In genomic region chr16:63863913-63864330, GRCm38 (mm10) we compare ENCODE assay signal across 8 mouse cellular contexts. TPM values are rescaled to one million over a fixed set of nuclear protein-coding genes. Genes with fewer than 3 reads are reported as not detected.
DNase-seq lines count a peak whose midpoint lies in the region; ATAC-seq and TF ChIP-seq lines count a peak whose summit lies in the region.

TSS of gene Epha3 (minus strand) at chr16:63864175.

- no peaks in the 10 kb centered on the region for H3K9me3 ChIP-seq in liver, embryonic 15.5 days (replicated peaks)
- no peaks in the 10 kb centered on the region for H3K9me3 ChIP-seq in neural tube, embryonic 11.5 days (ENCODE audit: control insufficient read depth, low read length)

- no peaks in the 10 kb centered on the region for H3K27me3 ChIP-seq in cerebellum, adult 2 months (ENCODE audit: control insufficient read depth, insufficient read depth, low read length)
- peaks cover 9% of the 10 kb centered on the region for H3K27me3 ChIP-seq in liver, embryonic 15.5 days
- H3K27me3 ChIP-seq in neural tube, embryonic 11.5 days (ENCODE audit: control insufficient read depth, insufficient read depth, low read length): no peaks in the 10 kb centered on the region
- no peaks in the 10 kb centered on the region for H3K27me3 ChIP-seq in thymus, adult 2 months (ENCODE audit: control insufficient read depth, insufficient read depth, low read length)

- TF ChIP-seq CTCF in cerebellum, adult 2 months (IDR thresholded peaks at IDR 0.05; ENCODE audit: borderline replicate concordance, insufficient read depth, low read depth, low read length): no peak
- no peak for TF ChIP-seq CTCF in thymus, adult 2 months (IDR thresholded peaks at IDR 0.05; ENCODE audit: borderline replicate concordance, control insufficient read depth, extremely low read depth, insufficient read depth, low read length, poor library complexity)

- H3K36me3 ChIP-seq in liver, embryonic 15.5 days (replicated peaks): no peaks in the 10 kb centered on the region
- H3K36me3 ChIP-seq in neural tube, embryonic 11.5 days (ENCODE audit: control insufficient read depth, insufficient read depth, low read length): no peaks in the 10 kb centered on the region
- H3K36me3 ChIP-seq in thymus, adult 2 months (ENCODE audit: control insufficient read depth, insufficient read depth, low read length): no peaks in the 10 kb centered on the region

- peak; percentile 77 for DNase-seq in ES-CJ7 (ENCODE audit: low read depth, low spot score)
- DNase-seq in cerebellum, adult 2 months: peak; percentile 92 to 93
- peak; percentile 72 for DNase-seq in forelimb bud, embryonic 11.5 days (ENCODE audit: low read depth, low spot score)
- DNase-seq in heart, postnatal 25 days (ENCODE audit: low spot score): peak; percentile 16
- DNase-seq in kidney, postnatal 4 days: peak; percentile 79 to 84
- peak; percentile 88 for DNase-seq in neural tube, embryonic 11.5 days (ENCODE audit: low spot score)
- DNase-seq in thymus, adult 2 months: peak; percentile 3

- peak within 1 kb of the TSS; percentile 61 for H3K27ac ChIP-seq in cerebellum, adult 2 months (ENCODE audit: insufficient read depth, low read length)
- H3K27ac ChIP-seq in liver, embryonic 15.5 days (replicated peaks): no peak within 1 kb of the TSS
- H3K27ac ChIP-seq in neural tube, embryonic 11.5 days (ENCODE audit: low read depth, low read length): peak within 1 kb of the TSS; percentile 36; the same call in 1 of the 2 replicates
- H3K27ac ChIP-seq in thymus, adult 2 months (ENCODE audit: control insufficient read depth, insufficient read depth, low read length): no peak within 1 kb of the TSS

- TF ChIP-seq POLR2A in cerebellum, adult 2 months (IDR thresholded peaks at IDR 0.05; ENCODE audit: borderline replicate concordance, insufficient read depth, low read length): peak; percentile 83
- TF ChIP-seq POLR2A in thymus, adult 2 months (IDR thresholded peaks at IDR 0.05; ENCODE audit: control insufficient read depth, extremely low read depth, insufficient read depth, low read length, poor library complexity): no peak

- intact Hi-C loops in heart, postnatal 25 days (cut with DNase I): no loop called here

- H3K4me1 ChIP-seq in cerebellum, adult 2 months (ENCODE audit: control insufficient read depth, insufficient read depth, low read length): peaks cover 2% of the 10 kb centered on the region; the same call in 1 of the 2 replicates
- H3K4me1 ChIP-seq in liver, embryonic 15.5 days (replicated peaks): no peaks in the 10 kb centered on the region; the same call in 1 of the 2 replicates
- 0 out of 2 replicates have a peak, but pooled peaks cover 4% of the 10 kb centered on the region for H3K4me1 ChIP-seq in neural tube, embryonic 11.5 days (ENCODE audit: control insufficient read depth, insufficient read depth, low read length)
- no peaks in the 10 kb centered on the region for H3K4me1 ChIP-seq in thymus, adult 2 months (replicated peaks; ENCODE audit: control insufficient read depth, insufficient read depth, low read length)

- no peak for ATAC-seq in liver, embryonic 15.5 days (ENCODE audit: insufficient read depth)
- ATAC-seq in neural tube, embryonic 11.5 days (ENCODE audit: insufficient read depth, low FRiP score, low TSS enrichment): peak; percentile 78

- no peak within 1 kb of the TSS for H3K9ac ChIP-seq in liver, embryonic 15.5 days
- peak within 1 kb of the TSS; percentile 43 for H3K9ac ChIP-seq in neural tube, embryonic 11.5 days (ENCODE audit: low read length)

- H3K4me2 ChIP-seq in liver, embryonic 15.5 days: peak within 1 kb of the TSS; percentile 60
- peak within 1 kb of the TSS; percentile 53 for H3K4me2 ChIP-seq in neural tube, embryonic 11.5 days (ENCODE audit: low read depth)

- under 1% methylated on average over 28 of the region's 28 CpGs for WGBS in cerebellum, adult 2 months
- under 1% methylated on average over 28 of the region's 28 CpGs for WGBS in liver, embryonic 15.5 days (ENCODE audit: insufficient replicate concordance)
- 0% methylated on average over 28 of the region's 28 CpGs for WGBS in neural tube, embryonic 11.5 days
- 3% methylated on average over 28 of the region's 28 CpGs for WGBS in thymus, adult 2 months

- H3K4me3 ChIP-seq in cerebellum, adult 2 months (replicated peaks; ENCODE audit: insufficient read depth, low read depth, low read length): peak within 1 kb of the TSS; percentile 98
- peak within 1 kb of the TSS; percentile 37 for H3K4me3 ChIP-seq in liver, embryonic 15.5 days (replicated peaks)
- H3K4me3 ChIP-seq in neural tube, embryonic 11.5 days (ENCODE audit: low read depth, low read length): peak within 1 kb of the TSS; percentile 61
- H3K4me3 ChIP-seq in thymus, adult 2 months (ENCODE audit: control insufficient read depth, insufficient read depth, low read length): peak within 1 kb of the TSS; percentile 11; the same call in 1 of the 2 replicates

RNA-seq across cellular contexts. Expression of gene Epha3, which starts in this region (rescaled TPM):
- 5.3 and 6.4 TPM in 2 replicates for polyA plus RNA-seq in cerebellum, adult 2 months (2012; rRNA removed)
- under 1 TPM; 0.50 to 0.78 TPM for total RNA-seq in heart, postnatal 25 days (2021)
- polyA plus RNA-seq in liver, embryonic 15.5 days (2015; fragmentation: Nextera tagmentation; extraction: Ambion mirVana): 0.67 and 0.68 TPM in 2 replicates
- 91.9 and 94.3 TPM in 2 replicates for polyA plus RNA-seq in neural tube, embryonic 11.5 days (2014; fragmentation: Nextera tagmentation; extraction: Ambion mirVana)
- 0.77 and 1.00 TPM in 2 replicates for polyA plus RNA-seq in thymus, adult 2 months (2012; rRNA removed)

Comparison
In these comparisons a context has a peak if more than half of its experiments do, and no peak if none do; other contexts are left out.
1. RNA of gene Epha3 (polyA plus RNA-seq): 91.9 to 94.3 TPM in neural tube, embryonic 11.5 days; 5.3 to 6.4 TPM in cerebellum, adult 2 months, 0.77 to 1.00 TPM in thymus, adult 2 months and 0.67 to 0.68 TPM in liver, embryonic 15.5 days; every median in the first group is over 10 times any median in the second.
2. Peak in DNase-seq in heart, postnatal 25 days; RNA of the gene not detected or under 1 TPM.
3. Peak in DNase-seq and H3K4me3 ChIP-seq in thymus, adult 2 months; RNA of the gene not detected or under 1 TPM.
4. DNase-seq: peak in every context shown above with its lines; median percentile 92 in cerebellum, adult 2 months; 88 in neural tube, embryonic 11.5 days; 82 in kidney, postnatal 4 days; 77 in ES-CJ7; 72 in forelimb bud, embryonic 11.5 days; 16 in heart, postnatal 25 days; 3 in thymus, adult 2 months.
5. H3K27ac ChIP-seq: peak in cerebellum, adult 2 months (single experiment) and neural tube, embryonic 11.5 days (single experiment); none in liver, embryonic 15.5 days (single experiment) and thymus, adult 2 months (single experiment).
6. H3K4me3 ChIP-seq: peak in every context shown above with its lines; median percentile 98 in cerebellum, adult 2 months; 61 in neural tube, embryonic 11.5 days; 37 in liver, embryonic 15.5 days; 11 in thymus, adult 2 months.